Mouse (Mus musculus) kidney, adult 2 months (tissue): ENCODE measurements around the gene Kcne3. TPM values are rescaled to one million over a fixed set of nuclear protein-coding genes. Genes with fewer than 3 reads are reported as not detected.

Experiments used
- DNase-seq: peaks from one replicate; pipeline ENCODE4 v3.0.0; 2021
- H3K27ac ChIP-seq: fragments of 200-500 bp; 2 replicates; pipeline ENCODE4 v1.5.1; 2012; ENCODE audit warnings: low read depth, low read length, control low read depth, inconsistent platforms; ENCODE audit not compliant: insufficient read depth
- H3K27me3 ChIP-seq: fragments of 200-500 bp; replicated peaks from 2 replicates; pipeline ENCODE4 v1.6.1; 2012; ENCODE audit warnings: mild to moderate bottlenecking, moderate library complexity, low read length, inconsistent platforms; ENCODE audit not compliant: control insufficient read depth, insufficient read depth
- H3K36me3 ChIP-seq: fragments of 200-500 bp; 2 replicates; pipeline ENCODE4 v1.6.1; 2012; ENCODE audit warnings: mild to moderate bottlenecking, moderate library complexity, low read length, inconsistent platforms; ENCODE audit not compliant: control insufficient read depth, insufficient read depth
- H3K4me1 ChIP-seq: fragments of 200-500 bp; 2 replicates; pipeline ENCODE4 v1.6.1; 2011; ENCODE audit warnings: low read length; ENCODE audit not compliant: control insufficient read depth, insufficient read depth
- H3K4me3 ChIP-seq: fragments of 200-500 bp; 2 replicates; pipeline ENCODE4 v1.5.1; 2011; ENCODE audit warnings: mild to moderate bottlenecking, low read depth, low read length, control low read depth; ENCODE audit not compliant: insufficient read depth
- CTCF ChIP-seq: fragments of 200-500 bp; conservative IDR thresholded peaks from 2 replicates; pipeline ENCODE4 v1.5.1; 2011; ENCODE audit warnings: low read depth, mild to moderate bottlenecking, control low read depth, low read length, moderate library complexity, mixed read lengths; ENCODE audit not compliant: insufficient read depth, insufficient read length
- POLR2A ChIP-seq: fragments of 200-500 bp; IDR thresholded peaks from one replicate; pipeline ENCODE4 v1.6.1; 2011; ENCODE audit warnings: low read depth, low read length, control low read depth
- WGBS: fragments of 180-500 bp; shearing (Covaris S2); methylation state at CpG from one replicate; pipeline ENCODE4 v1.1.7; 2018; 5-methylcytosine and 5-hydroxymethylcytosine counted together
- polyA plus RNA-seq: library from polyadenylated mRNA; depleted of rRNA; stranded (reverse); fragments of >200 nt; gene quantifications from 2 replicates; pipeline ENCODE4 v1.2.3, GENCODE M21; 2012

Gene Kcne3
- polyA plus RNA-seq, 1 experiment: 3.3 TPM

DNA sequence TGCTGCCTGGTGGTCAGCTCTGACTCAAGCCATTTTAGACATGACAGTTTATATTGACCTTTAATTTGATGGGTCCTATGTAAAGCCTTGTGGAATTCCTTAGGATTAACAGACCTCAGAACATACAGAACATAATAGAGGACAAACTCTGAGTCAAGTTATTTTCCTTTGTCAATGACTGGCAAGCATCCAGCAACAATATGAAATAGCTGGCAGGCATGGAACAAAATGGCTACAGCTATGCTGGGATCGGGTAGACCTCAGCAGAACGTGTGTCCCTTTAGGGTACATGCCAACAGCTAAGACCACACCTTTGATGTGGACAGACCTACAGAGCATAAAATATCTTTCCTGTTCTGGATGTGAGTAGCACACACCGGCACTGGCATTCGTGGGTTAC is 12.8 kb upstream of the Kcne3 start:
- Histone ChIP-seq H3K27ac (no peak overlapping the region), H3K27me3 (no peaks in the 10 kb centered on the region), H3K36me3 (no peaks in the 10 kb centered on the region), H3K4me1 (no peaks in the 10 kb centered on the region; the same call in 1 of the 2 replicates), H3K4me3 (no peak overlapping the region)
- TF ChIP-seq POLR2A: no peak
- TF ChIP-seq CTCF: no peak
- 51% methylated on average over 4 of the region's 4 CpGs for WGBS
- DNase-seq: no peak

GRCm38 (mm10) chr7:100168654-100169053 is 7.6 kb upstream of the Kcne3 start:
- H3K4me1 ChIP-seq: no peaks in the 10 kb centered on the region
- 65% methylated on average over 11 of the region's 11 CpGs for WGBS
- no peak overlapping the region for H3K27ac ChIP-seq
- TF ChIP-seq POLR2A (no peak), CTCF (no peak)
- DNase-seq: peak; percentile 29
- H3K4me3 ChIP-seq: no peak overlapping the region
- H3K36me3 ChIP-seq: no peaks in the 10 kb centered on the region
- H3K27me3 ChIP-seq: no peaks in the 10 kb centered on the region

- no peak overlapping the region for H3K27ac ChIP-seq
- 68% methylated on average over 4 of the region's 4 CpGs for WGBS
- no peak overlapping the region for H3K4me3 ChIP-seq
- TF ChIP-seq CTCF: no peak
- TF ChIP-seq POLR2A: no peak
- DNase-seq: no peak
- no peaks in the 10 kb centered on the region for H3K4me1 ChIP-seq
- H3K36me3 ChIP-seq: no peaks in the 10 kb centered on the region
- no peaks in the 10 kb centered on the region for H3K27me3 ChIP-seq
Measured at GRCm38 (mm10) chr7:100170756-100171155, 5.5 kb upstream of the Kcne3 start.

GRCm38 (mm10) chr7:100178016-100178890 is 2.0 kb downstream of the Kcne3 start:
- Histone ChIP-seq H3K4me3 (peak overlapping the region; percentile 32), H3K27ac (no peak overlapping the region), H3K27me3 (no peaks in the 10 kb centered on the region), H3K4me1 (no peaks in the 10 kb centered on the region), H3K36me3 (no peaks in the 10 kb centered on the region)
- no peak for TF ChIP-seq POLR2A
- no peak for TF ChIP-seq CTCF
- WGBS: 12% methylated on average over 30 of the region's 30 CpGs
- peak; percentile 62 for DNase-seq

GRCm38 (mm10) chr7:100178891-100179233 is 2.6 kb downstream of the Kcne3 start:
- Histone ChIP-seq H3K27ac (no peak overlapping the region), H3K27me3 (no peaks in the 10 kb centered on the region), H3K4me1 (no peaks in the 10 kb centered on the region), H3K4me3 (peak overlapping the region; percentile 32), H3K36me3 (no peaks in the 10 kb centered on the region)
- DNase-seq: no peak
- 3% methylated on average over 15 of the region's 15 CpGs for WGBS
- TF ChIP-seq CTCF: no peak
- no peak for TF ChIP-seq POLR2A

GRCm38 (mm10) chr7:100179394-100179793 is 3.1 kb downstream of the Kcne3 start:
- no peaks in the 10 kb centered on the region for H3K27me3 ChIP-seq
- H3K36me3 ChIP-seq: no peaks in the 10 kb centered on the region
- H3K27ac ChIP-seq: no peak overlapping the region
- no peak for DNase-seq
- WGBS: 70% methylated on average over 7 of the region's 7 CpGs
- TF ChIP-seq POLR2A: no peak
- TF ChIP-seq CTCF: no peak
- H3K4me3 ChIP-seq: peak overlapping the region; percentile 32; the same call in 1 of the 2 replicates
- no peaks in the 10 kb centered on the region for H3K4me1 ChIP-seq

- no peak for DNase-seq
- Histone ChIP-seq H3K4me3 (no peak overlapping the region), H3K4me1 (no peaks in the 10 kb centered on the region), H3K36me3 (no peaks in the 10 kb centered on the region), H3K27me3 (no peaks in the 10 kb centered on the region), H3K27ac (no peak overlapping the region)
- 80% methylated on average over 7 of the region's 7 CpGs for whole genome bisulfite sequencing
- TF ChIP-seq CTCF: no peak
- no peak for TF ChIP-seq POLR2A
Measured at GRCm38 (mm10) chr7:100179836-100180407, 3.6 kb downstream of the Kcne3 start.
